Mouse (Mus musculus): ENCODE data around the gene Gp9. TPM values are rescaled to one million over a fixed set of nuclear protein-coding genes. Genes with fewer than 3 reads are reported as not detected.
A peak's percentile ranks its signal among the peaks of the same experiment; 100 is the strongest.

Gp9 gene
- polyA plus RNA-seq, 1 experiment from 2014 or later = 0.19 TPM

- no peaks in the 10 kb centered on the region; the same call in 1 of the 2 replicates for H3K36me3 ChIP-seq (ENCODE audit: inconsistent target)
- 82% methylated on average over 7 of the region's 7 CpGs for WGBS (ENCODE audit: missing documents)
- H3K79me2 ChIP-seq (ENCODE audit: inconsistent target) = peaks cover 92% of the 10 kb centered on the region
- H3K27ac ChIP-seq = 0 out of 2 replicates have a peak overlapping the region, but pooled peaks have one; percentile 4
- no peak overlapping the region for H3K4me3 ChIP-seq (ENCODE audit: inconsistent target)
Measured at GRCm38 (mm10) chr6:87804886-87805285, 27.0 kb downstream of the Gp9 start.

GRCm38 (mm10) chr6:87805448-87805847 lies 27.6 kb downstream of the Gp9 start:
- no peaks in the 10 kb centered on the region; the same call in 1 of the 2 replicates for H3K36me3 ChIP-seq (ENCODE audit: inconsistent target)
- peaks cover 92% of the 10 kb centered on the region for H3K79me2 ChIP-seq (ENCODE audit: inconsistent target)
- no peak overlapping the region for H3K4me3 ChIP-seq (ENCODE audit: inconsistent target)
- H3K27ac ChIP-seq = peak overlapping the region; percentile 58
- 91% methylated on average over 7 of the region's 7 CpGs for WGBS (ENCODE audit: missing documents)

- peaks cover 92% of the 10 kb centered on the region for H3K79me2 ChIP-seq (ENCODE audit: inconsistent target)
- no peak overlapping the region for H3K4me3 ChIP-seq (ENCODE audit: inconsistent target)
- H3K36me3 ChIP-seq (ENCODE audit: inconsistent target) = no peaks in the 10 kb centered on the region
- 0% methylated on average over 2 of the region's 2 CpGs for WGBS (ENCODE audit: missing documents)
- H3K27ac ChIP-seq = peak overlapping the region; percentile 58
Measured at GRCm38 (mm10) chr6:87806028-87806427, 28.2 kb downstream of the Gp9 start.

GRCm38 (mm10) chr6:87806857-87807256 lies 29.0 kb downstream of the Gp9 start:
- no peak overlapping the region for H3K4me3 ChIP-seq (ENCODE audit: inconsistent target)
- WGBS (ENCODE audit: missing documents) = 50% methylated on average over 2 of the region's 2 CpGs
- H3K79me2 ChIP-seq (ENCODE audit: inconsistent target) = peaks cover 86% of the 10 kb centered on the region
- no peaks in the 10 kb centered on the region for H3K36me3 ChIP-seq (ENCODE audit: inconsistent target)
- peak overlapping the region; percentile 61 for H3K27ac ChIP-seq

GRCm38 (mm10) chr6:87807735-87808440 lies 30.0 kb downstream of the Gp9 start:
- Histone ChIP-seq H3K4me3 (ENCODE audit: inconsistent target) (no peak overlapping the region), H3K36me3 (ENCODE audit: inconsistent target) (no peaks in the 10 kb centered on the region), H3K27ac (peak overlapping the region; percentile 61; the same call in 1 of the 2 replicates), H3K79me2 (ENCODE audit: inconsistent target) (peaks cover 76% of the 10 kb centered on the region)
- 85% methylated on average over 4 of the region's 4 CpGs for WGBS (ENCODE audit: missing documents)

GRCm38 (mm10) chr6:87808521-87808920 lies 30.6 kb downstream of the Gp9 start:
- WGBS (ENCODE audit: missing documents) = 76% methylated on average over 3 of the region's 3 CpGs
- H3K27ac ChIP-seq = peak overlapping the region; percentile 61
- H3K79me2 ChIP-seq (ENCODE audit: inconsistent target) = peaks cover 69% of the 10 kb centered on the region
- H3K36me3 ChIP-seq (ENCODE audit: inconsistent target) = no peaks in the 10 kb centered on the region
- H3K4me3 ChIP-seq (ENCODE audit: inconsistent target) = no peak overlapping the region

- WGBS (ENCODE audit: missing documents) = 16% methylated on average over 2 of the region's 2 CpGs
Measured at GRCm38 (mm10) chr6:87809144-87809543, 31.3 kb downstream of the Gp9 start.

GRCm38 (mm10) chr6:87809651-87810161 lies 31.8 kb downstream of the Gp9 start:
- H3K4me3 ChIP-seq (ENCODE audit: inconsistent target) = peak overlapping the region; percentile 53
- peaks cover 58% of the 10 kb centered on the region for H3K79me2 ChIP-seq (ENCODE audit: inconsistent target)
- H3K36me3 ChIP-seq (ENCODE audit: inconsistent target) = no peaks in the 10 kb centered on the region
- H3K27ac ChIP-seq = peak overlapping the region; percentile 61
- 42% methylated on average over 6 of the region's 6 CpGs for WGBS (ENCODE audit: missing documents)

More at GRCm38 (mm10) chr6:87809144-87809543, 31.3 kb downstream of the Gp9 start:
- H3K36me3 ChIP-seq (ENCODE audit: inconsistent target) = no peaks in the 10 kb centered on the region
- H3K27ac ChIP-seq = peak overlapping the region; percentile 61
- H3K79me2 ChIP-seq (ENCODE audit: inconsistent target) = peaks cover 63% of the 10 kb centered on the region
- no peak overlapping the region; the same call in 1 of the 2 replicates for H3K4me3 ChIP-seq (ENCODE audit: inconsistent target)

- peak overlapping the region; percentile 53 for H3K4me3 ChIP-seq (ENCODE audit: inconsistent target)
- H3K79me2 ChIP-seq (ENCODE audit: inconsistent target) = peaks cover 52% of the 10 kb centered on the region
- H3K36me3 ChIP-seq (ENCODE audit: inconsistent target) = no peaks in the 10 kb centered on the region
- WGBS (ENCODE audit: missing documents) = 15% methylated on average over 6 of the region's 6 CpGs
- peak overlapping the region; percentile 61 for H3K27ac ChIP-seq
Measured at GRCm38 (mm10) chr6:87810311-87810710, 32.4 kb downstream of the Gp9 start.

GRCm38 (mm10) chr6:87810713-87811669 lies 33.1 kb downstream of the Gp9 start:
- Histone ChIP-seq H3K27ac (peak overlapping the region; percentile 61), H3K4me3 (ENCODE audit: inconsistent target) (peak overlapping the region; percentile 53), H3K79me2 (ENCODE audit: inconsistent target) (peaks cover 45% of the 10 kb centered on the region), H3K36me3 (ENCODE audit: inconsistent target) (no peaks in the 10 kb centered on the region)
- under 1% methylated on average over 52 of the region's 77 CpGs for WGBS (ENCODE audit: missing documents)

- Histone ChIP-seq H3K79me2 (ENCODE audit: inconsistent target) (peaks cover 40% of the 10 kb centered on the region), H3K36me3 (ENCODE audit: inconsistent target) (0 out of 2 replicates have a peak, but pooled peaks cover 4% of the 10 kb centered on the region), H3K4me3 (ENCODE audit: inconsistent target) (peak within 1 kb of the TSS; percentile 53), H3K27ac (peak within 1 kb of the TSS; percentile 61)
- under 1% methylated on average over 56 of the region's 56 CpGs for WGBS (ENCODE audit: missing documents)
Measured at GRCm38 (mm10) chr6:87811675-87812338, 33.9 kb downstream of the Gp9 start, which contains the start of gene Rab43. Rab43 (minus strand) TSS chr6:87812164.

GRCm38 (mm10) chr6:87812656-87813055 lies 34.8 kb downstream of the Gp9 start:
- Histone ChIP-seq H3K27ac (no peak overlapping the region), H3K36me3 (ENCODE audit: inconsistent target) (peaks cover 12% of the 10 kb centered on the region; the same call in 1 of the 2 replicates), H3K4me3 (ENCODE audit: inconsistent target) (no peak overlapping the region; the same call in 1 of the 2 replicates), H3K79me2 (ENCODE audit: inconsistent target) (peaks cover 32% of the 10 kb centered on the region)
- 93% methylated on average over 1 of the region's 1 CpGs for WGBS (ENCODE audit: missing documents)

- Histone ChIP-seq H3K36me3 (ENCODE audit: inconsistent target) (peaks cover 30% of the 10 kb centered on the region), H3K4me3 (ENCODE audit: inconsistent target) (no peak overlapping the region), H3K79me2 (ENCODE audit: inconsistent target) (peaks cover 18% of the 10 kb centered on the region), H3K27ac (no peak overlapping the region)
- 95% methylated on average over 5 of the region's 5 CpGs for WGBS (ENCODE audit: missing documents)
Measured at GRCm38 (mm10) chr6:87814486-87814885, 36.6 kb downstream of the Gp9 start.

- no peak overlapping the region for H3K4me3 ChIP-seq (ENCODE audit: inconsistent target)
- H3K36me3 ChIP-seq (ENCODE audit: inconsistent target) = peaks cover 81% of the 10 kb centered on the region
- H3K79me2 ChIP-seq (ENCODE audit: inconsistent target) = no peaks in the 10 kb centered on the region
- no peak overlapping the region for H3K27ac ChIP-seq
- 100% methylated on average over 2 of the region's 2 CpGs for WGBS (ENCODE audit: missing documents)
Measured at GRCm38 (mm10) chr6:87820366-87820765, 42.5 kb downstream of the Gp9 start.

Measured in macrophage (primary cell).